Mouse (Mus musculus) adrenal gland, adult 8-10 months (tissue): ENCODE data around the gene Ubl3. TPM values are rescaled to one million over a fixed set of nuclear protein-coding genes. Genes with fewer than 3 reads are reported as not detected.
A peak's percentile ranks its signal among the peaks of the same experiment; 100 is the strongest.

Experiments used
- DNase-seq: peaks from one replicate; pipeline ENCODE4 v3.0.0; 2022
- total RNA-seq, 4 experiments: library from RNA; stranded (reverse); gene quantifications; 2 replicates each; pipeline ENCODE4 v1.2.4; 2022

Gene Ubl3
- total RNA-seq, 4 experiments from 2014 or later = 150 to 176 (median 164) TPM

DNA sequence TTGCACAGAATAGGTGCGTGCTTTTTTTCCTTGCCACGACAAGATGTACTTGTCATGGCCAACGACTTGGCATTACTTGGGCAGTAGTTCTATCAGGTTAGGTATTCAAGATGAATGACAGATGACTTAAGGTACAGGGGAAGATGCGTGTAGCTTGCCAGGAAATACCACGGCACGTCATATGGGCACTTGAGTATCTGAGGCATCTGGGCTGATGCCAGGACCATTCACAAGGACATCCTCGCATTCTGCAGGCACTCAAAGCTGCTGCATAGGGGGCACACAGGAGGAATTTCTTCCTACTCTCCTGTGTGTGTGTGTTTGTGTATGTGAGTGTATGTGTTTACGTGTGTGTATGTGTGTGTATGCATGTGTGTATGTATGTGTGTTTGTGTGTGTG is 9.6 kb upstream of the Ubl3 start:
- DNase-seq = no peak

DNA sequence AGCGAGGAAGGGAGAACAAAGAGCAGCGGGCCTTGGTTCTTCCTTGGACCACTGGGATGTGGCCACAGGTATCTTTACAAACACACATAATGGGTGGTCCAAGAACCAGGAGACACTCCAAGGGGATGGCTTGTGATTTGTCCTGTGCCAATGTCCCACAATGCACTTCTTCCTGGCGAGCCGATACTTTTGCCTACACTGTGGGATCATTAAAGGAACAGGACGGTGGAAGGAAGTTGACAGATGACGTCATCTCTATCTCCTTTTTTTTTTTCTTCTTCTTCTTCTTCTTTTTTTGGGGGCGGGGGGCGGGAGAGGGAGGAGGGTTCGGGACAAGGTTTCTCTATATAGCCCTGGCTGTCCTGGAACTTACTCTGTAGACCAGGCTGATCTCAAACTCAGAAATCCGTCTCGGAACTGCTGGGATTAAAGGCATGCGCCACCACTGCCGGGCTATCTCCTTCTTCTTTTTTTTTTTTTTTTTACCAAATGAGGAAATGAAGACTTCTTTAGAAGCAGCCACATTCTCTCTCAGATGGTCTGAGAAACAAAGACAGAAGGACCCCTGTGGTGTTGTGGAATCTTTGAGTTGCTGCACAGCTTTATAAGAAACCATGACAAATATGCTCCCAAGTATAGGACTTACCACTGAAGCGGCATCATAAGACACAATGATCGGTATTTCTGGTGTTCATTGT is 6.8 kb upstream of the Ubl3 start:
- DNase-seq = no peak

DNA sequence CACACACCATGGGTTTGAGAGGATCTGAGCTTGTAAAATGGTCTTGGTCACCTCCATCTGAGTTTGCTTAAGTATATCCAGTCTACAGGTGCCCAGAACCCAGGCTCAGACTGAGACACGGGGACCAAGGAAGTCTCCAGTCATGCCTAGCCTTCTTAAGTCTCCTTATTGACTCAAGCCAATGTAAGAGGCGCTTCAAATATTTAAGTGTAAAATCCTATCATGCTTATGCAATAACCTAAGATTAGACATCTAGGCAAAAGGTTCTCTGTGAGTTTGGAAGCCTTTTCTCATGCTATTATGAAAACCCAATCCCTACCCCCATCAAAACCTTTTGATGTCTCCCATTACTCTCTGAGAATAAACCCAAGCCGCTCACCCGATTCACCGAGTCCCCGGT is 5.9 kb upstream of the Ubl3 start:
- no peak for DNase-seq

DNA sequence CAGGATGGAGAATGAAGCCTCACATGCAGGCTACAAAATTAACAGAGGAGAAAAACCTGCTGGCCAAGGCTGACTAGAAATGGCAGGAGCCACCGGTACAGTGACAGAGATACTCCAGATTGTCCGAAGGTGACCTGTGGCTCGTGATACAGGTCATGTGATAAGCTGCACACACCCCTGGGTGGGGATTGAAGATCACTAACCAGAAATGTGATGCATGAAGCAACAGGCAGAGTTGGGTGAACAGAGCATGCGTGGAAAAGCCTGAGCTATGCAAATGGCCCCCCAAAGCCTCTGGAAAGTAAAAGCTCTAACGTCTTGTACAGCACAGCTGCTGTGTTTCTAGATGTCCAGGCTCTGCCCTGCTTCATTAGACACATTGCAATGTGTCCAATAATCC is 3.9 kb upstream of the Ubl3 start:
- DNase-seq = no peak

DNA sequence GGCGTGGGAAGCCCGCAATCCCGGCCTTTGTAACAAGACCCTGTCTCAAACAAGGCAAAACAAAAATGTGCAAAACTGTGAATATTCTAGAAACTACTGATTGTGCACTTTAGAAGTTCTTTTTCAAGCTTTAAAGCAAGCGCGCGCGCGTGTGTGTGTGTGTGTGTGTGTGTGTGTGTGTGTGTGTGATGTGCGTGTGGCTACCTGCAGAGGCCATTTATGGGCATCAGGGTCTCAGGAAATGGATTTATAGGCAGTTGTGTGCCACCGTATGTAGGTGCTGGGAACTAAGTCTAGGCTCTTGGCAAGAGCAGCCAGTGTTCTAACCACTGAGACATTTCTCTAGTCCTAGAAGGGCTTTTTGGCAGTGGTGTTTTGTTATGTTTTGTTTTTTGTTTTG is 2.6 kb upstream of the Ubl3 start:
- DNase-seq = no peak

GRCm38 (mm10) chr5:148554701-148555100 is 2.1 kb upstream of the Ubl3 start:
- DNase-seq = no peak

DNA sequence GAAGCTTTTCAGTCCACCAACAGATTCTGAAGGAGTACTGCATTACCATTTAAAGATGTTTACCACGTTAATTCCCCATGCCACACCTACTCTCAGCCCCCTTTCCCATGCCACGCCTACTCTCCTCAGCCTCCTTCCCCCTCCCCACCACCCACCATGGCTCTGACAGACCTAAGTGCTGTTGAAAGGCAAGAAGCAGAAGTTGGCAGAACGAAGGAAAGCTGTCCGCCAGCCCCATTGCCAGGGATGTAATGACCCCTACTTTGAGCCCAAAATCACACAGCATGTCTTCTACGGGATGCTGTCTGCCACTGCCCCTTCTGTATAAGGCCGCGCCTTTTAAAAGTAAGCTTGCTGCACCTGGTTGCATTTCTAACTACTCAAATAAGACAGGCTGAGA is 1.7 kb upstream of the Ubl3 start:
- DNase-seq = no peak

DNA sequence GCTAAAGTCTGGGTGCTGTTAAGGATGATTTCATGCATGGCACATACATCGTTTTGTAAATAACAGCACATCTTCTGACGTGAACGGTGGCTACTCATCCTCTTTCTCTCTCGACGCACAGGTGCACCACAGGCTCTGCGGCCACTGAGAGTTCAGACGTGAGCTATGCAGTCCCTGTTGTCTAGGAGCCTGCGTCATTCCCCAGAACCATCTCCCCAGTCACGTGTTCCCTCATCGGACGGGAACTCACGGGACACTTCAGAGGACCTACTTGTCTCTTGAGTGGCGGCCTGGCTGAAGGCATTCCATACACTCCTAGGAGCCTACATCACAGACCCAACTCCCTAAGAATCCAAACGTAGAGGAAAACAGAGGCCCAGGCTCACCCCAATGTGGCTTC is 1.1 kb upstream of the Ubl3 start:
- no peak for DNase-seq

DNA sequence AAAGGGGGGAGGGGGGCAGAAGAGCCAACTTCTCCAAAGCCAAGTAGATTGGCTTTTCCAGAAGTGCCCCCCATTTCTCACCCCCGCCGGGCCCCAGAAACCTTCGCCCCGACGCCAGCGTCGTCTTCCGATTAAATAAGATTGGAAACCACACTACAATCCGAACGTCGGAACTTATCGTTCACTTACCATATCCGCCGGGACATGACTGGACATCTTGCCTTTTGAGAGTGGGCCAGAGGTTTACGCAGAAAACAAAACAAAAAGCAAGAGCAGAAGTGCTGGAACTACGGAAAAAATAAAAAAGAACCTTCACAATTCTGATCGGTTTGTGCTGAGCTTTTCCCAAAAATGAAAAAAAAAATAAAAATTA is 839 bp downstream of the Ubl3 start:
- DNase-seq = no peak

DNA sequence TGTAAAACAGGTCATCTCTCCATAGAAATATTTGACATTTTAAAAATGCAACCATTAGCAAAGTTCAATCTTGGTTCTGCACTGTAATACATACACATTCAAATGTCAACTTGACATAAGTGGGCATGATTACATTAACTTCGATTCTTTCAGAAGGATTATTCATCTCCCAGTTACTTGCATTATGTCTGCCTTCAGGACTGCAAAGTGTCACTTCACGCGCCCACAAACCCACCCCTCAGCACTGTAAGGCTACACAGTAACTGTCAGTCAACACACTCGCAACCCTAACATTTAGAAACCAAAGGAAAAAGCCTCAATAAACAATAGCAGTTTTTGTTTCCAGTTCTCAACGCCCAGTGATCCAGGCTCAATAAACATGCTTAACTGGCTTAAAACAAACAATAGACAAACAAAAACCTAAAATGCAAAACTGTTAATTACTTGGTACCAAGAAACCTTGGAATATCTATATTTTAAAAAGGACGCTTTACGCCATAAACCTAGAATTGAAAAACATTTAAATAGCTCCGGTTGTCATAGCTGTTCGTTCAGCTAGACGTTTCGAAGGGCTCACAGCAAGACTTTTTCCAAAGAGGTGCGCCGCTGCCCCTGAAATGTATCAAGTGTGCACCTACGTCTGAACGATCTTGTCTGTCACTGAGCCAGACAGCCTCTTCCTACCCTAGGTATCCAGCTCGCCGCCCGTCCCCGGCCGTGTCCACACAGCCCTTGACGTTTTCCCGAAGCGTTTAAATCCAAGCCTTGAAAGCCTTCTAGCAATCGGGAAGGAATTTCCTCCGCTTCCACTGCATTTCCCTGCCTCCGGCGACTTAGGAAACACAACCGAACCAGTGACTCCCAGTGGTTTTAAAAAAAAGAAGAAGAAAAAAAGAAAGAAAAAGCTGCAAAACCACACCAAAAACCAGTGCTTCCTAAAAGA is 1.5 kb downstream of the Ubl3 start:
- DNase-seq = peak; percentile 39

DNA sequence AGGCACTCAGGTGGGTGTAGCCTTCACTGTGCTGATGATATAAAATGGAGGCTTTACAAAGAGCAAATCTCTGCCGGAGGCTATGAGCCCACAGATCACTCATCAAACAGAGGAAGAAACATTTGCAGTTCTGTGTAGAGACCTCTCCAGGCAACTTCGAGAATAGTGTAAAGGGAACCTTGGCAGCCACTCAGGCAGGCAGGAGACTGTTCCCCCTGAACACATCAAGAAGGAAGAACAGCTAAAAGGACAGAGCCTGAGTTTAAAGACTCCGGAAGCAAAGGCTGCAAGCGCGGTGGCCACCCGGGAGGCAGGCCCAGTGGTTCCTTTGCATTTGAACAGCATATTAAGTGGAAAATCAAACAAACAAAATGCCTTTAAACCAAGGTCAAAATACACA is 2.2 kb downstream of the Ubl3 start:
- DNase-seq = no peak

GRCm38 (mm10) chr5:148549307-148549706 is 3.3 kb downstream of the Ubl3 start:
- DNase-seq = no peak

- DNase-seq = no peak
Observed at GRCm38 (mm10) chr5:148548568-148548967, 4.0 kb downstream of the Ubl3 start.

- DNase-seq = no peak
Observed at GRCm38 (mm10) chr5:148547870-148548456, 4.6 kb downstream of the Ubl3 start.

GRCm38 (mm10) chr5:148546970-148547369 is 5.6 kb downstream of the Ubl3 start:
- no peak for DNase-seq

- no peak for DNase-seq
Observed at GRCm38 (mm10) chr5:148544733-148545132, 7.9 kb downstream of the Ubl3 start.

- no peak for DNase-seq
Observed at GRCm38 (mm10) chr5:148542196-148542595, 10.4 kb downstream of the Ubl3 start.

DNA sequence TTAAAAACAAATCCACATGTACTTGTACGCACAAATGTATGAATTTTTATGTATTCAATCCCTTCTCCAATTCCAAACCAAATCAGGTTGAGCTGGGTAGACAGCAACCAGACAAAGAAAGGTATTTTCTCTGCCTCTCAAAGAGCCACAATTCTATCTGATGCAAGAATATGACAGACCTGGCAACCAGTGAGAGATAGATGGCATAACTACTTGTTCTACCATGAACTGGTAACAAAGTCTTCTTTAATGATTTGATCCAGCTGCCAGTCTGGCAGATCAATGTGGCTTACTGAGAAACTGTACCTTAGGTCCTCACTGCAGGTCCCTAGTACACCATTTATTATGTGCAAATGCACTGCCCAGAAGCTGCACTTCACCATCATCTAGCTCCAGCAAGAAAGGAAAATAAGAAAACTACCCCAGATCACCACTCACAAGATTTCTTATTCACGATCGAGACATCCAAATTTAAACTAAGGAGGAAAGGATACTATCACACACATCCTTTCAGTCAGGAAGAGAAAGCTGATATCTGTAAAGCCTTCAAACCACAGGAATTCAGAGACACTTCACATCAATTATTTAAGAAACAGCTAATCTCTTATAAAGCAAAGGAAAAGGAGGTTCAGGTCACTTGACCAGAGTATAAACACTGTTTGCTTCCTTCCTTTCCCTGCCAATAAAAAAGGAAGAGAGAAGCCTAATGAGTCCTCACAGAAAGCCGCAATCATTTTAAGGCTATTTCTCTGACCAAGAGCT is 16.7 kb downstream of the Ubl3 start:
- no peak for DNase-seq

DNA sequence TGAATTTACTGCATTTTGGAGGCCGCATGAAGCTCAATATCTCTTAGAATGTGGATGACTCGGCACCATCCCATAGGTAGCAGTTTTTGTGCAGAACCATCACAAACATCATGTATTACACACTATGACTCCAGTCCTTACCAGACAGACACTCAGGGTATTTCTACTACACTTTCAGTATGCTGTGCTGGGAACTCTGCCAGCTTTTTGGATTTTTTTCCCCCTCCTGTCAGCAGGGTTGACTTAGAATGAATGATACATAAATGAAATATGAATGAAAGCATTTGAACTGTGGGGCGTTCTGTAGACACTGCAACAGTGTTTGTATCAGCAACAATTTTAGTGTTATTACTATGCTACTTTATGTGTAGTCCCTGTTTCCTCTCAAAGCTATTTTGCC is 17.9 kb downstream of the Ubl3 start:
- DNase-seq = no peak

DNA sequence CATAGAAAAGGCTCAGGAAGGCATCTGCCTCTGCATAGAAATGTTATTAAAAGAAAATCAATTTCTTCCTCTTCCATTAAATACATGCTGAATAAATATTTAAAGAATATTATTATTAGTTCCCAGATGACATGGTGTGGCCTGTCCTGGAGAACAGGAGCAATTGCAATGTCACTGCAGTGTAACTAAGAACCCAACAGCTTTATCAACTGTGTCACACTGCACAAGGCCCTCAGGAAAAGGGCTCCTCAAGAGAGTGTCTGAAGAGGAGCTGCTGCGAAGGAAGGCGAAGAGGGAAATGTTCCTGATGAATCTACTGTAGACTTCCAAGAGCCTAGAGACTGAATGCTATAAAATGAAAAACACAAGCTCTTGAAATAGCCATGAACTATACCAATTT is 18.7 kb downstream of the Ubl3 start:
- no peak for DNase-seq

- DNase-seq = no peak
Observed at GRCm38 (mm10) chr5:148532201-148532600, 20.4 kb downstream of the Ubl3 start.

GRCm38 (mm10) chr5:148527632-148528031 is 25.0 kb downstream of the Ubl3 start:
- DNase-seq = no peak

GRCm38 (mm10) chr5:148526631-148527030 is 26.0 kb downstream of the Ubl3 start:
- DNase-seq = no peak
